In the genomic region with DNA sequence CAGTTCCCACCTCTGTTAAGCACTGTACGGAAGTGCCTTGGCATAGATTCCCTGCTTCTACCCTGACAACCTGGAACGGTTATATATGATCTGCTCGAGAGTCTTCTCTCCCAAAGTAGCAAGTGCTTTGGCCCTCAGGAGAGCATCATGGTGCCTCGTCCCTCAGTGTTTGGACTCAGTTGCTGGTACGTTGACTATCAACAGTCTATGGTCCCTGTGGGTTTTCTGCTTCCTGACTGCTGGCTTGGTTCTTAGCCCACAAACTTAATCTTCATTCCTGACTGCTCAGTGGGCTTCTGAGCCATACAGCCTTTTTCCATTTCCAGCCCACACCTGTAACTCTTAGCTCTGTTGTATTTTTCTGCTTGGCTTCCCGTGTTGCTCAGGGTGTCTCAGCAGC, we compare ENCODE assay signal across 32 mouse cellular contexts. TPM values are rescaled to one million over a fixed set of nuclear protein-coding genes. Genes with fewer than 3 reads are reported as not detected.
DNase-seq lines count a peak whose midpoint lies in the region; ATAC-seq and TF ChIP-seq lines count a peak whose summit lies in the region.
"Had no signal": no experiment of that assay in that cellular context is flagged by ENCODE, and none has a peak within 500 bp of the region (broad histone marks: within the 10 kb centered on the region; RNA-seq: fewer than 3 reads in every experiment).

No protein-coding gene starts in this region.

- no peaks in the 10 kb centered on the region for H3K36me3 ChIP-seq in heart, embryonic 16.5 days (ENCODE audit: control insufficient read depth, insufficient read depth)
- H3K36me3 ChIP-seq in limb, embryonic 10.5 days = no peaks in the 10 kb centered on the region
- H3K36me3 ChIP-seq in stomach, postnatal 0 days (ENCODE audit: control insufficient read depth, insufficient read depth, low read length) = no peaks in the 10 kb centered on the region
- H3K36me3 ChIP-seq in kidney, embryonic 16.5 days (ENCODE audit: insufficient read depth, low read length) = no peaks in the 10 kb centered on the region
- H3K36me3 ChIP-seq: embryonic facial prominence, embryonic 10.5 days; embryonic facial prominence, embryonic 13.5 days; forebrain, embryonic 12.5 days; forebrain, embryonic 15.5 days; heart, embryonic 12.5 days had no signal

- 0 out of 2 replicates have a peak overlapping the region, but pooled peaks have one; percentile 46 for H3K27ac ChIP-seq in heart, embryonic 16.5 days (ENCODE audit: low read length)
- no peak overlapping the region for H3K27ac ChIP-seq in limb, embryonic 10.5 days
- H3K27ac ChIP-seq in stomach, postnatal 0 days (replicated peaks) = no peak overlapping the region
- H3K27ac ChIP-seq in kidney, embryonic 16.5 days (ENCODE audit: low read length) = no peak overlapping the region
- H3K27ac ChIP-seq: embryonic facial prominence, embryonic 10.5 days; embryonic facial prominence, embryonic 13.5 days; forebrain, embryonic 12.5 days; forebrain, embryonic 15.5 days; hindbrain, embryonic 14.5 days; hindbrain, postnatal 0 days had no signal

- DNase-seq in heart, postnatal 4 days = no peak
- DNase-seq in limb, embryonic 10.5 days (ENCODE audit: low spot score) = peak; percentile 8
- DNase-seq in stomach, postnatal 0 days (ENCODE audit: low spot score) = peak; percentile 10
- DNase-seq: adrenal gland, adult 2 months; adrenal gland, postnatal 14 days; cerebellum, adult 18-20 months; cerebellum, adult 9-10 months; cerebellum, postnatal 14 days; gastrocnemius, postnatal 10 days; gastrocnemius, postnatal 36 days; heart, adult 11 months had no signal

- no peaks in the 10 kb centered on the region for H3K9me3 ChIP-seq in heart, embryonic 16.5 days (replicated peaks; ENCODE audit: control insufficient read depth, low read length)
- no peaks in the 10 kb centered on the region for H3K9me3 ChIP-seq in limb, embryonic 10.5 days (replicated peaks)
- H3K9me3 ChIP-seq in stomach, postnatal 0 days (ENCODE audit: control insufficient read depth, low read length) = no peaks in the 10 kb centered on the region
- no peaks in the 10 kb centered on the region for H3K9me3 ChIP-seq in kidney, embryonic 16.5 days (ENCODE audit: low read length)
- H3K9me3 ChIP-seq: embryonic facial prominence, embryonic 10.5 days; embryonic facial prominence, embryonic 13.5 days; forebrain, embryonic 12.5 days; forebrain, embryonic 15.5 days; heart, embryonic 12.5 days had no signal

- peak overlapping the region; percentile 12 for H3K4me2 ChIP-seq in heart, embryonic 16.5 days (ENCODE audit: low read depth, low read length)
- H3K4me2 ChIP-seq in stomach, postnatal 0 days (replicated peaks; ENCODE audit: low read depth) = no peak overlapping the region
- H3K4me2 ChIP-seq in kidney, embryonic 16.5 days (replicated peaks; ENCODE audit: low read depth, low read length) = no peak overlapping the region
- H3K4me2 ChIP-seq: embryonic facial prominence, embryonic 13.5 days; forebrain, embryonic 12.5 days; forebrain, embryonic 15.5 days; heart, embryonic 12.5 days; hindbrain, embryonic 14.5 days had no signal

- H3K9ac ChIP-seq in heart, embryonic 16.5 days (ENCODE audit: low read length) = no peak overlapping the region
- no peak overlapping the region for H3K9ac ChIP-seq in stomach, postnatal 0 days (ENCODE audit: low read length)
- H3K9ac ChIP-seq in kidney, embryonic 16.5 days (replicated peaks; ENCODE audit: low read length) = no peak overlapping the region
- H3K9ac ChIP-seq: embryonic facial prominence, embryonic 13.5 days; forebrain, embryonic 12.5 days; forebrain, embryonic 15.5 days; heart, embryonic 12.5 days; hindbrain, embryonic 14.5 days had no signal

- ATAC-seq in heart, embryonic 16.5 days (replicated peaks; ENCODE audit: extremely low read depth, insufficient read depth, low FRiP score) = peak; percentile 53; the same call in 1 of the 2 replicates
- ATAC-seq in common myeloid progenitor, adult 5-6 weeks (replicated peaks; ENCODE audit: low read depth, poor library complexity, severe bottlenecking) = peak; percentile 76
- no peak for ATAC-seq in stomach, postnatal 0 days (ENCODE audit: low FRiP score, low TSS enrichment)
- no peak for ATAC-seq in megakaryocyte-erythroid progenitor cell, adult 5-6 weeks (replicated peaks; ENCODE audit: low FRiP score, low TSS enrichment, poor library complexity, severe bottlenecking)
- no peak for ATAC-seq in kidney, embryonic 16.5 days (ENCODE audit: low FRiP score, low TSS enrichment)
- ATAC-seq: CD4-positive, CD25-positive, alpha-beta regulatory T cell, adult 4 months; forebrain, embryonic 15.5 days; hindbrain, postnatal 0 days; intestine, postnatal 0 days had no signal

- no peaks in the 10 kb centered on the region for H3K27me3 ChIP-seq in heart, embryonic 16.5 days (ENCODE audit: control insufficient read depth, insufficient read depth, low read length)
- H3K27me3 ChIP-seq in limb, embryonic 10.5 days (ENCODE audit: low read depth, poor library complexity, severe bottlenecking) = no peaks in the 10 kb centered on the region
- no peaks in the 10 kb centered on the region for H3K27me3 ChIP-seq in stomach, postnatal 0 days (ENCODE audit: control insufficient read depth, insufficient read depth, low read length)
- H3K27me3 ChIP-seq in kidney, embryonic 16.5 days (ENCODE audit: insufficient read depth, low read length) = no peaks in the 10 kb centered on the region
- H3K27me3 ChIP-seq: embryonic facial prominence, embryonic 13.5 days; forebrain, embryonic 12.5 days; forebrain, embryonic 15.5 days; heart, embryonic 12.5 days had no signal

- 37% methylated on average over 6 of the region's 6 CpGs for WGBS in heart, embryonic 16.5 days
- WGBS in limb, embryonic 10.5 days = 89% methylated on average over 6 of the region's 6 CpGs
- 64% methylated on average over 6 of the region's 6 CpGs for WGBS in stomach, postnatal 0 days
- 73% methylated on average over 6 of the region's 6 CpGs for WGBS in kidney, embryonic 16.5 days

- no peak overlapping the region for H3K4me3 ChIP-seq in heart, embryonic 16.5 days (ENCODE audit: low read length)
- H3K4me3 ChIP-seq in limb, embryonic 10.5 days = no peak overlapping the region
- no peak overlapping the region for H3K4me3 ChIP-seq in stomach, postnatal 0 days (ENCODE audit: low read depth, low read length)
- no peak overlapping the region for H3K4me3 ChIP-seq in kidney, embryonic 16.5 days (ENCODE audit: low read length)
- H3K4me3 ChIP-seq: embryonic facial prominence, embryonic 10.5 days; embryonic facial prominence, embryonic 13.5 days; erythroblast, embryonic 14.5 days; forebrain, embryonic 12.5 days; forebrain, embryonic 15.5 days; heart, embryonic 12.5 days had no signal

- no peak for TF ChIP-seq EP300 in stomach, postnatal 0 days (optimal IDR thresholded peaks at IDR 0.05)

- no peak for TF ChIP-seq CTCF in stomach, postnatal 0 days (IDR thresholded peaks at IDR 0.05; ENCODE audit: low read depth)

- H3K4me1 ChIP-seq in heart, embryonic 16.5 days (ENCODE audit: control insufficient read depth, insufficient read depth, low read length) = peaks cover 23% of the 10 kb centered on the region
- no peaks in the 10 kb centered on the region for H3K4me1 ChIP-seq in limb, embryonic 10.5 days
- no peaks in the 10 kb centered on the region for H3K4me1 ChIP-seq in stomach, postnatal 0 days (replicated peaks; ENCODE audit: control insufficient read depth, insufficient read depth)
- peaks cover 20% of the 10 kb centered on the region for H3K4me1 ChIP-seq in kidney, embryonic 16.5 days (ENCODE audit: insufficient read depth, low read length)
- H3K4me1 ChIP-seq: embryonic facial prominence, embryonic 10.5 days; embryonic facial prominence, embryonic 13.5 days; forebrain, embryonic 12.5 days; forebrain, embryonic 15.5 days had no signal

RNA-seq across cellular contexts. Expression of a gene that starts 21.1 kb away (rescaled TPM):
- polyA plus RNA-seq in heart, embryonic 16.5 days (2015; fragmentation: Nextera tagmentation; extraction: Ambion mirVana) = 11.4 and 12.2 TPM in 2 replicates
- total RNA-seq in heart, postnatal 4 days (2021) = 1 to 10 TPM; 6.0 to 6.3 TPM
- total RNA-seq in common myeloid progenitor, adult 5-6 weeks (2017) = 0.82 and 2.6 TPM in 2 replicates
- polyA plus RNA-seq in limb, embryonic 10.5 days (2016; fragmentation: Nextera tagmentation; extraction: Ambion mirVana) = 8.6 and 12.0 TPM in 2 replicates
- 15.5 and 17.1 TPM in 2 replicates for polyA plus RNA-seq in stomach, postnatal 0 days (2015; fragmentation: Nextera tagmentation; extraction: Ambion mirVana)
- total RNA-seq in megakaryocyte-erythroid progenitor cell, adult 5-6 weeks (2014; fragmentation: Nextera tagmentation) = 2.7 and 8.0 TPM in 2 replicates
- total RNA-seq in megakaryocyte-erythroid progenitor cell, adult 5-6 weeks (2017) = 0.76 and 1.6 TPM in 2 replicates
- polyA plus RNA-seq in kidney, embryonic 16.5 days (2015; fragmentation: Nextera tagmentation; extraction: Ambion mirVana) = 18.5 and 21.7 TPM in 2 replicates
- polyA plus RNA-seq: erythroblast, embryonic 14.5 days had no signal

RNA-seq across cellular contexts. Expression of a gene that starts 44.0 kb away (rescaled TPM):
- polyA plus RNA-seq in heart, embryonic 16.5 days (2015; fragmentation: Nextera tagmentation; extraction: Ambion mirVana) = 0.09 and 0.13 TPM in 2 replicates
- total RNA-seq in heart, postnatal 4 days (2021) = not detected
- not detected in 2 replicates for total RNA-seq in common myeloid progenitor, adult 5-6 weeks (2017)
- not detected in 2 replicates for polyA plus RNA-seq in limb, embryonic 10.5 days (2016; fragmentation: Nextera tagmentation; extraction: Ambion mirVana)
- polyA plus RNA-seq in stomach, postnatal 0 days (2015; fragmentation: Nextera tagmentation; extraction: Ambion mirVana) = 0.28 and 0.74 TPM in 2 replicates
- not detected in 2 replicates for total RNA-seq in megakaryocyte-erythroid progenitor cell, adult 5-6 weeks (2014; fragmentation: Nextera tagmentation)
- not detected in 2 replicates for total RNA-seq in megakaryocyte-erythroid progenitor cell, adult 5-6 weeks (2017)
- polyA plus RNA-seq in kidney, embryonic 16.5 days (2015; fragmentation: Nextera tagmentation; extraction: Ambion mirVana) = 0.69 and 0.73 TPM in 2 replicates
- total RNA-seq: gastrocnemius, adult 18-20 months; heart, postnatal 25 days; hindbrain, postnatal 0 days; MEL had no signal
- polyA plus RNA-seq: adrenal gland, adult 2 months; C2C12; CD4-positive, CD25-positive, alpha-beta regulatory T cell, adult 4 months; embryonic facial prominence, embryonic 10.5 days; embryonic facial prominence, embryonic 13.5 days; erythroblast, embryonic 14.5 days; forebrain, embryonic 12.5 days; forebrain, embryonic 15.5 days; heart, postnatal 0 days; hindbrain, embryonic 11.5 days had no signal

RNA-seq across cellular contexts. Expression of a gene that starts 51.5 kb away (rescaled TPM):
- polyA plus RNA-seq in heart, embryonic 16.5 days (2015; fragmentation: Nextera tagmentation; extraction: Ambion mirVana) = not detected in 2 replicates
- not detected for total RNA-seq in heart, postnatal 4 days (2021)
- total RNA-seq in common myeloid progenitor, adult 5-6 weeks (2017) = not detected in 2 replicates
- 0.21 and 0.58 TPM in 2 replicates for polyA plus RNA-seq in limb, embryonic 10.5 days (2016; fragmentation: Nextera tagmentation; extraction: Ambion mirVana)
- polyA plus RNA-seq in stomach, postnatal 0 days (2015; fragmentation: Nextera tagmentation; extraction: Ambion mirVana) = not detected in 2 replicates
- not detected in 2 replicates for total RNA-seq in megakaryocyte-erythroid progenitor cell, adult 5-6 weeks (2014; fragmentation: Nextera tagmentation)
- total RNA-seq in megakaryocyte-erythroid progenitor cell, adult 5-6 weeks (2017) = not detected in 2 replicates
- not detected in 2 replicates for polyA plus RNA-seq in kidney, embryonic 16.5 days (2015; fragmentation: Nextera tagmentation; extraction: Ambion mirVana)
- total RNA-seq: adrenal gland, adult 2 months; adrenal gland, postnatal 14 days; gastrocnemius, adult 18-20 months; gastrocnemius, postnatal 10 days; gastrocnemius, postnatal 36 days; heart, postnatal 25 days; hindbrain, postnatal 0 days; MEL had no signal
- polyA plus RNA-seq: adrenal gland, adult 2 months; C2C12; CD4-positive, CD25-positive, alpha-beta regulatory T cell, adult 4 months; erythroblast, embryonic 14.5 days; forebrain, embryonic 15.5 days; heart, embryonic 12.5 days; heart, postnatal 0 days; hindbrain, postnatal 0 days; intestine, embryonic 14.5 days; intestine, postnatal 0 days had no signal

Comparison
In these comparisons a context has a peak if more than half of its experiments do, and no peak if none do; other contexts are left out.
1. ATAC-seq: peak in heart, embryonic 16.5 days (single experiment) and common myeloid progenitor, adult 5-6 weeks (single experiment); none in stomach, postnatal 0 days (single experiment), megakaryocyte-erythroid progenitor cell, adult 5-6 weeks (single experiment) and kidney, embryonic 16.5 days (single experiment).